Comparison of ENCODE assay signal across 14 mouse cellular contexts in genomic region chr11:103249509-103249908, GRCm38 (mm10). TPM values are rescaled to one million over a fixed set of nuclear protein-coding genes. Genes with fewer than 3 reads are reported as not detected.
DNase-seq lines count a peak whose midpoint lies in the region; ATAC-seq and TF ChIP-seq lines count a peak whose summit lies in the region.
"Had no signal": no experiment of that assay in that cellular context is flagged by ENCODE, and none has a peak within 500 bp of the region (broad histone marks: within the 10 kb centered on the region; RNA-seq: fewer than 3 reads in every experiment).

No protein-coding gene starts in this region.

- 0 out of 2 replicates have a peak overlapping the region, but pooled peaks have one; percentile 30 for H3K27ac ChIP-seq in embryonic facial prominence, embryonic 12.5 days
- no peak overlapping the region; the same call in 1 of the 2 replicates for H3K27ac ChIP-seq in embryonic facial prominence, embryonic 10.5 days (replicated peaks)
- H3K27ac ChIP-seq in liver, adult 2 months (replicated peaks; ENCODE audit: insufficient read depth, low read depth, low read length) = peak overlapping the region; percentile 46; the same call in 1 of the 2 replicates
- 0 out of 2 replicates have a peak overlapping the region, but pooled peaks have one; percentile 16 for H3K27ac ChIP-seq in embryonic facial prominence, embryonic 13.5 days
- H3K27ac ChIP-seq: heart, embryonic 13.5 days; midbrain, embryonic 10.5 days had no signal

- no peak overlapping the region for H3K9ac ChIP-seq in embryonic facial prominence, embryonic 12.5 days
- H3K9ac ChIP-seq in liver, adult 2 months (ENCODE audit: low read depth, low read length) = no peak overlapping the region; the same call in 1 of the 2 replicates
- H3K9ac ChIP-seq in embryonic facial prominence, embryonic 13.5 days = 0 out of 2 replicates have a peak overlapping the region, but pooled peaks have one; percentile 11
- H3K9ac ChIP-seq: heart, embryonic 13.5 days had no signal

- no peak overlapping the region for H3K4me3 ChIP-seq in embryonic facial prominence, embryonic 12.5 days
- H3K4me3 ChIP-seq in embryonic facial prominence, embryonic 10.5 days = no peak overlapping the region
- no peak overlapping the region for H3K4me3 ChIP-seq in liver, adult 2 months (ENCODE audit: insufficient read depth, low read depth, low read length)
- no peak overlapping the region for H3K4me3 ChIP-seq in embryonic facial prominence, embryonic 13.5 days
- H3K4me3 ChIP-seq: heart, embryonic 13.5 days; midbrain, embryonic 10.5 days had no signal

- no peaks in the 10 kb centered on the region for H3K9me3 ChIP-seq in embryonic facial prominence, embryonic 12.5 days
- no peaks in the 10 kb centered on the region for H3K9me3 ChIP-seq in embryonic facial prominence, embryonic 10.5 days
- H3K9me3 ChIP-seq in embryonic facial prominence, embryonic 13.5 days = no peaks in the 10 kb centered on the region
- H3K9me3 ChIP-seq: heart, embryonic 13.5 days; midbrain, embryonic 10.5 days had no signal

- peaks cover 7% of the 10 kb centered on the region; the same call in 1 of the 2 replicates for H3K79me2 ChIP-seq in liver, adult 2 months (ENCODE audit: control insufficient read depth, insufficient read depth, low read length)

- peaks cover 35% of the 10 kb centered on the region for H3K4me1 ChIP-seq in embryonic facial prominence, embryonic 12.5 days
- H3K4me1 ChIP-seq in embryonic facial prominence, embryonic 10.5 days = peaks cover 40% of the 10 kb centered on the region
- H3K4me1 ChIP-seq in liver, adult 2 months (ENCODE audit: control insufficient read depth, insufficient read depth, low read length) = no peaks in the 10 kb centered on the region; the same call in 1 of the 2 replicates
- peaks cover 48% of the 10 kb centered on the region for H3K4me1 ChIP-seq in embryonic facial prominence, embryonic 13.5 days

- no peak overlapping the region for H3K4me2 ChIP-seq in embryonic facial prominence, embryonic 12.5 days (replicated peaks)
- no peak overlapping the region for H3K4me2 ChIP-seq in embryonic facial prominence, embryonic 13.5 days
- H3K4me2 ChIP-seq: heart, embryonic 13.5 days had no signal

- no peaks in the 10 kb centered on the region for H3K27me3 ChIP-seq in embryonic facial prominence, embryonic 12.5 days
- H3K27me3 ChIP-seq in embryonic facial prominence, embryonic 10.5 days (replicated peaks; ENCODE audit: low read depth, poor library complexity, severe bottlenecking) = peaks cover 3% of the 10 kb centered on the region
- no peaks in the 10 kb centered on the region for H3K27me3 ChIP-seq in liver, adult 2 months (ENCODE audit: control insufficient read depth, insufficient read depth, low read length)
- no peaks in the 10 kb centered on the region for H3K27me3 ChIP-seq in embryonic facial prominence, embryonic 13.5 days
- H3K27me3 ChIP-seq: heart, embryonic 13.5 days had no signal

- TF ChIP-seq CTCF in liver, adult 2 months (IDR thresholded peaks at IDR 0.05; ENCODE audit: low read depth, low read length) = no peak

- no peaks in the 10 kb centered on the region for H3K36me3 ChIP-seq in embryonic facial prominence, embryonic 12.5 days
- H3K36me3 ChIP-seq in embryonic facial prominence, embryonic 10.5 days (replicated peaks) = no peaks in the 10 kb centered on the region
- no peaks in the 10 kb centered on the region for H3K36me3 ChIP-seq in liver, adult 2 months (ENCODE audit: control insufficient read depth, insufficient read depth, low read length)
- no peaks in the 10 kb centered on the region for H3K36me3 ChIP-seq in embryonic facial prominence, embryonic 13.5 days
- H3K36me3 ChIP-seq: heart, embryonic 13.5 days had no signal

- no peak for DNase-seq in embryonic facial prominence, embryonic 10.5 days (ENCODE audit: low spot score)
- peak; percentile 35 for DNase-seq in liver, adult 2 months (ENCODE audit: extremely low read depth, low read depth, low spot score)
- DNase-seq in liver = no peak
- DNase-seq in right cerebral cortex, postnatal 14 days = no peak
- no peak for DNase-seq in right cerebral cortex, postnatal 10 days (ENCODE audit: low spot score in 2 of 2)
- DNase-seq: kidney, adult 11 months; layer of hippocampus, postnatal 36 days; spleen, adult 18-20 months had no signal

- WGBS in embryonic facial prominence, embryonic 12.5 days = 52% methylated on average over 6 of the region's 6 CpGs
- 52% methylated on average over 6 of the region's 6 CpGs for WGBS in embryonic facial prominence, embryonic 10.5 days
- 70% methylated on average over 6 of the region's 6 CpGs for whole genome bisulfite sequencing in liver, adult 2 months
- 48% methylated on average over 6 of the region's 6 CpGs for WGBS in embryonic facial prominence, embryonic 13.5 days

- ATAC-seq in embryonic facial prominence, embryonic 12.5 days (ENCODE audit: insufficient number of reproducible peaks, insufficient read depth, low FRiP score, low TSS enrichment) = no peak
- ATAC-seq in embryonic facial prominence, embryonic 13.5 days (ENCODE audit: insufficient number of reproducible peaks, insufficient read depth, low FRiP score, low TSS enrichment, low read depth) = no peak
- ATAC-seq in monocyte, adult 5-6 weeks (replicated peaks; ENCODE audit: insufficient number of reproducible peaks, low FRiP score, low TSS enrichment, poor library complexity, severe bottlenecking) = peak; percentile 79
- ATAC-seq: forebrain, embryonic 14.5 days had no signal

- no peak for TF ChIP-seq POLR2A in liver, adult 2 months (IDR thresholded peaks at IDR 0.05; ENCODE audit: extremely low read depth, insufficient read depth, low read length)

RNA-seq across cellular contexts. Expression of gene Map3k14, which starts 17.8 kb away (rescaled TPM):
- 4.7 and 5.2 TPM in 2 replicates for polyA plus RNA-seq in embryonic facial prominence, embryonic 12.5 days (2016; fragmentation: Nextera tagmentation; extraction: Ambion mirVana)
- 3.1 and 3.2 TPM in 2 replicates for polyA plus RNA-seq in embryonic facial prominence, embryonic 10.5 days (2016; fragmentation: Nextera tagmentation; extraction: Ambion mirVana)
- total RNA-seq in liver, adult 2 months (2014; rRNA removed) = 1.4 and 2.2 TPM in 2 replicates
- polyA plus RNA-seq in liver, adult 2 months (2012; rRNA removed) = 2.0 and 2.1 TPM in 2 replicates
- polyA plus RNA-seq in embryonic facial prominence, embryonic 13.5 days (2015; fragmentation: Nextera tagmentation; extraction: Ambion mirVana) = 4.4 and 5.5 TPM in 2 replicates
- total RNA-seq in monocyte, adult 5-6 weeks (2017) = 72.0 to 89.0 TPM (median 88.0 TPM) in 3 replicates

RNA-seq across cellular contexts. Expression of gene Spata32, which starts 31.3 kb away (rescaled TPM):
- not detected in 2 replicates for polyA plus RNA-seq in embryonic facial prominence, embryonic 12.5 days (2016; fragmentation: Nextera tagmentation; extraction: Ambion mirVana)
- polyA plus RNA-seq in embryonic facial prominence, embryonic 10.5 days (2016; fragmentation: Nextera tagmentation; extraction: Ambion mirVana) = not detected in 2 replicates
- total RNA-seq in liver, adult 2 months (2014; rRNA removed) = not detected in 2 replicates
- polyA plus RNA-seq in liver, adult 2 months (2012; rRNA removed) = not detected in 2 replicates
- polyA plus RNA-seq in embryonic facial prominence, embryonic 13.5 days (2015; fragmentation: Nextera tagmentation; extraction: Ambion mirVana) = not detected in 2 replicates
- not detected in 3 replicates for total RNA-seq in monocyte, adult 5-6 weeks (2017)
- polyA plus RNA-seq: forebrain, embryonic 14.5 days; heart, embryonic 13.5 days; midbrain, embryonic 10.5 days had no signal

RNA-seq across cellular contexts. Expression of gene 1700023F06Rik, which starts 41.2 kb away (rescaled TPM):
- 0.95 and 1.1 TPM in 2 replicates for polyA plus RNA-seq in embryonic facial prominence, embryonic 12.5 days (2016; fragmentation: Nextera tagmentation; extraction: Ambion mirVana)
- polyA plus RNA-seq in embryonic facial prominence, embryonic 10.5 days (2016; fragmentation: Nextera tagmentation; extraction: Ambion mirVana) = 0.47 and 0.49 TPM in 2 replicates
- total RNA-seq in liver, adult 2 months (2014; rRNA removed) = not detected in 2 replicates
- polyA plus RNA-seq in liver, adult 2 months (2012; rRNA removed) = not detected in 2 replicates
- 1.4 and 2.2 TPM in 2 replicates for polyA plus RNA-seq in embryonic facial prominence, embryonic 13.5 days (2015; fragmentation: Nextera tagmentation; extraction: Ambion mirVana)
- total RNA-seq in monocyte, adult 5-6 weeks (2017) = not detected in 3 replicates
- polyA plus RNA-seq: heart, embryonic 13.5 days had no signal
